Mouse (Mus musculus) small intestine, adult 2 months (tissue): Measurements from ENCODE around the gene Ptgdr2. TPM values are rescaled to one million over a fixed set of nuclear protein-coding genes. Genes with fewer than 3 reads are reported as not detected.

Experiments used
- H3K27ac ChIP-seq: fragments of 200-500 bp; 2 replicates; pipeline ENCODE4 v1.5.1; 2012; ENCODE audit warnings: low read depth, low read length, control low read depth, inconsistent platforms; ENCODE audit not compliant: insufficient read depth
- H3K27me3 ChIP-seq: fragments of 200-500 bp; 2 replicates; pipeline ENCODE4 v1.6.1; 2012; ENCODE audit warnings: mild to moderate bottlenecking, moderate library complexity, low read length, inconsistent platforms; ENCODE audit not compliant: control insufficient read depth, insufficient read depth
- H3K36me3 ChIP-seq: fragments of 200-500 bp; 2 replicates; pipeline ENCODE4 v1.6.1; 2012; ENCODE audit warnings: mild to moderate bottlenecking, low read length, control low read depth, inconsistent platforms; ENCODE audit not compliant: control insufficient read depth, insufficient read depth
- H3K4me1 ChIP-seq: fragments of 200-500 bp; 2 replicates; pipeline ENCODE4 v1.6.1; 2012; ENCODE audit warnings: low read length, inconsistent platforms, mixed read lengths; ENCODE audit not compliant: control insufficient read depth, insufficient read depth, insufficient read length
- H3K4me3 ChIP-seq: fragments of 200-500 bp; 2 replicates; pipeline ENCODE4 v1.5.1; 2012; ENCODE audit warnings: low read depth, mild to moderate bottlenecking, control low read depth, inconsistent platforms, low read length, moderate library complexity
- CTCF ChIP-seq: fragments of 200-500 bp; IDR thresholded peaks from 2 replicates; pipeline ENCODE4 v1.5.1; 2012; ENCODE audit warnings: low read depth, mild to moderate bottlenecking, control low read depth, inconsistent platforms, low read length, moderate library complexity, mixed read lengths; ENCODE audit not compliant: insufficient replicate concordance, insufficient read length; ENCODE audit errors: extremely low read depth
- POLR2A ChIP-seq: fragments of 200-500 bp; IDR thresholded peaks from 2 replicates; pipeline ENCODE4 v1.6.1; 2012; ENCODE audit warnings: low read depth, mild to moderate bottlenecking, control low read depth, inconsistent platforms, low read length, moderate library complexity
- WGBS: fragments of 180-500 bp; shearing (Covaris S2); methylation state at CpG from one replicate; pipeline ENCODE4 v1.1.7; 2018; 5-methylcytosine and 5-hydroxymethylcytosine counted together
- polyA plus RNA-seq: library from polyadenylated mRNA; depleted of rRNA; stranded (reverse); fragments of >200 nt; gene quantifications from 2 replicates; pipeline ENCODE4 v1.2.3, GENCODE M21; 2012; rRNA removed

Gene Ptgdr2
- polyA plus RNA-seq, 1 experiment, result 0.86 TPM

DNA sequence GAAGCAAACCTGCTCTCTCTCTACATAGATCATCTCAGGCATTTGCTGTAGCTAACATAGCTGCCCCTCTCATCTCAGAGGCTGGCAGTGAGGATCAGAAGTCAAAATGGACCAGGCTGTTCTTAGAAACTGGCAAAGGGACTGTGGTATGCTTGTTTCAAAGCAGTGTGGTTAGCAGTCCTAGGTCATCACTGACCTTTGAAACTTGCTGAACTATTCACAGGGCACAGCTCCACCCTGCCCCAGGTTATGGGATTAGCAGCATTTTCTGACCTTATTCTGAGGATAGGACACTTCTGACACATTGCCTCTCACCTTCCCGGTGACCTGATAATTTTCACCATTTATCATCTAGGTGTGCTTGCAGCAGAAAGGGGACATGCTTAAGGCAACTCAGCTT, 51.6 kb downstream of the Ptgdr2 start:
- WGBS, result 41% methylated on average over 1 of the region's 1 CpGs
- no peak overlapping the region for H3K27ac ChIP-seq
- H3K4me3 ChIP-seq, result no peak overlapping the region
- H3K27me3 ChIP-seq, result no peaks in the 10 kb centered on the region
- H3K36me3 ChIP-seq, result no peaks in the 10 kb centered on the region
- no peak for TF ChIP-seq CTCF
- TF ChIP-seq POLR2A, result no peak
- H3K4me1 ChIP-seq, result peaks cover 9% of the 10 kb centered on the region; the same call in 1 of the 2 replicates

DNA sequence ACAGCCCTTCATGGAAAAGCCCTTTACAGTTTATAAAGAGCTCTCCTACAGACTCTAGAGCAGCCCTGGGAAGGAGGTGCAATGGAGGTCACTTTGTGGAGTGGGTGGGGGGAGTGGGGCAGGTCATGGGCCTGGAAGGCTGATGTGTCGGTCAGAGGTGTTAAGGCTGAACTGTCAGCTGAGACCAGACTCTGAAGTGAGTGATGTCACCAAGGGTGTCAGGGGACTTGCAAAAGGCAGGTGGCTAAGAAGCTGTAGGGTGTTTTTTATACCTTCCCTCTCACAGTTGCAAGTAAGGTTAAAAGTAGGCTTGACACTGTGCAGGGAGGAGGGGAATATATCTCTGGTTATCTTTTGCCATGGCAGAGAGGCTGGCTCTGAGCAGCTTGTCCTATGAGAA, 53.8 kb downstream of the Ptgdr2 start:
- TF ChIP-seq POLR2A (no peak), CTCF (no peak)
- Histone ChIP-seq H3K27ac (no peak overlapping the region), H3K4me3 (no peak overlapping the region), H3K27me3 (no peaks in the 10 kb centered on the region), H3K36me3 (0 out of 2 replicates have a peak, but pooled peaks cover under 1% of the 10 kb centered on the region), H3K4me1 (peaks cover 9% of the 10 kb centered on the region; the same call in 1 of the 2 replicates)
- WGBS, result 54% methylated on average over 1 of the region's 1 CpGs

DNA sequence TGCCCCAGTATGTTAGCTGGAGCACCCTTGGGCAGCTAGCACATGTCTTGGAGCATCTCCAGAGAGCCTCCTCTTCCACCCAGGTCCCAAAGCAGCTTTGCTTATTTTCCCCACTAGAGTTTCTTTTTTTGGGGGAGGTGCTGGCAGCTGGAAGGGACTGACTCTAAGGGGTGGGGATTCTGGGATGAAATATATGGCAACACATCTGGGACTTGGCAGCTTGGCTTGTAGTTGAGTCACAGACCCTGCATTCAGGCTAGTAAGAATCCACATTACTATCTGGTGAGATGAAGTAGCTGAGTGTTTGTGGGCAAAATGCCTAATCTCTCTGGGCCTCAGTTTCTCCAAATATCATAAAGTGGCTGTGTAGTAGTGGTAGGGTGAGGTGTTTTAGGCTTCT, 55.0 kb downstream of the Ptgdr2 start:
- Histone ChIP-seq H3K4me1 (peaks cover 9% of the 10 kb centered on the region; the same call in 1 of the 2 replicates), H3K36me3 (peaks cover 4% of the 10 kb centered on the region), H3K4me3 (no peak overlapping the region), H3K27me3 (no peaks in the 10 kb centered on the region), H3K27ac (no peak overlapping the region)
- no peak for TF ChIP-seq CTCF
- no peak for TF ChIP-seq POLR2A

Other genes with a start within 250 kb of the Ptgdr2 start
- gene Vps37c, start 248.4 kb upstream of the Ptgdr2 start, polyA plus RNA-seq, result 20.2 and 37.6 TPM in 2 replicates
- 2.2 and 2.6 TPM in 2 replicates for gene Cd5, start 198.2 kb upstream of the Ptgdr2 start, polyA plus RNA-seq
- gene Cd6, start 107.1 kb upstream of the Ptgdr2 start, polyA plus RNA-seq, result 3.0 and 5.4 TPM in 2 replicates
- gene Slc15a3, start 97.4 kb upstream of the Ptgdr2 start, polyA plus RNA-seq, result 9.1 and 14.4 TPM in 2 replicates
- gene Tmem132a, start 67.2 kb upstream of the Ptgdr2 start, polyA plus RNA-seq, result 4.9 and 5.0 TPM in 2 replicates
- gene Tmem109, start 55.2 kb upstream of the Ptgdr2 start, polyA plus RNA-seq, result 23.6 and 26.8 TPM in 2 replicates
- gene Prpf19, start 41.9 kb upstream of the Ptgdr2 start, polyA plus RNA-seq, result 63.6 and 114 TPM in 2 replicates
- 0.05 and 0.14 TPM in 2 replicates for gene Zp1, start 16.5 kb upstream of the Ptgdr2 start, polyA plus RNA-seq
- 2.5 and 3.2 TPM in 2 replicates for gene Ccdc86, start 12.1 kb downstream of the Ptgdr2 start, polyA plus RNA-seq
- gene Ms4a10, start 37.5 kb downstream of the Ptgdr2 start, polyA plus RNA-seq, result 103 and 341 TPM in 2 replicates
- 0.20 and 1.9 TPM in 2 replicates for gene Ms4a15, start 56.1 kb downstream of the Ptgdr2 start, polyA plus RNA-seq
- 30.4 and 79.4 TPM in 2 replicates for gene Ms4a18, start 80.9 kb downstream of the Ptgdr2 start, polyA plus RNA-seq
- gene Ms4a8a, start 143.9 kb downstream of the Ptgdr2 start, polyA plus RNA-seq, result 173 and 417 TPM in 2 replicates
- gene 1700017D01Rik, start 193.7 kb downstream of the Ptgdr2 start, polyA plus RNA-seq, result not detected in 2 replicates
- not detected in 2 replicates for gene 1700025F22Rik, start 228.2 kb downstream of the Ptgdr2 start, polyA plus RNA-seq